Mouse (Mus musculus) R1 (cell line): Measurements from ENCODE around the gene Bbs2.
A peak's percentile ranks its signal among the peaks of the same experiment; 100 is the strongest.

Source experiments
- DNase-seq: peaks from one replicate; pipeline ENCODE4 v3.0.0-alpha.2; 2018; ENCODE audit warnings: low read depth, low spot score

Bbs2 gene

GRCm38 (mm10) chr8:94098996-94099395, 268 bp upstream of the Bbs2 start:
- no peak for DNase-seq

DNA sequence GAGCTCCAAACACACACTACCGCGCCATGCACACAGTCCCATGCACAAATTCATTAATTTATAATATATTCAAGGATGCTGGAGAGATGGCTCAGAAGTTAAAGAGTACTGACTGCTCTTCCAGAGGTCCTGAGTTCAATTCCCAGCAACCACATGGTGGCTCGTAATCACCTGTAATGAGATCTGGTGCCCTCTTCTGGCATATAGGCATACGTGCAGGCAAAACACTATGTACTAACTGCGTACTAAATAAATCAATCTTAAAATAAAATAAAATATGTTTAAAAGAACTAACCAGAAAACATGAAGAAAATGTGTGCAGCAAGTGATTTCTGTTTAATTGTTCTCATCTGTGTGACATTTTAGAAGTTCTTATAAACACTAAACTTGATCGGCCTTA, 4.4 kb downstream of the Bbs2 start:
- DNase-seq: peak; percentile 69

- no peak for DNase-seq
These were observed 5.9 kb downstream of the Bbs2 start for GRCm38 (mm10) chr8:94092848-94093247.

- DNase-seq: peak; percentile 65
These were observed 9.0 kb downstream of the Bbs2 start for GRCm38 (mm10) chr8:94089715-94090114.

GRCm38 (mm10) chr8:94087964-94088363, 10.8 kb downstream of the Bbs2 start:
- DNase-seq: no peak

DNA sequence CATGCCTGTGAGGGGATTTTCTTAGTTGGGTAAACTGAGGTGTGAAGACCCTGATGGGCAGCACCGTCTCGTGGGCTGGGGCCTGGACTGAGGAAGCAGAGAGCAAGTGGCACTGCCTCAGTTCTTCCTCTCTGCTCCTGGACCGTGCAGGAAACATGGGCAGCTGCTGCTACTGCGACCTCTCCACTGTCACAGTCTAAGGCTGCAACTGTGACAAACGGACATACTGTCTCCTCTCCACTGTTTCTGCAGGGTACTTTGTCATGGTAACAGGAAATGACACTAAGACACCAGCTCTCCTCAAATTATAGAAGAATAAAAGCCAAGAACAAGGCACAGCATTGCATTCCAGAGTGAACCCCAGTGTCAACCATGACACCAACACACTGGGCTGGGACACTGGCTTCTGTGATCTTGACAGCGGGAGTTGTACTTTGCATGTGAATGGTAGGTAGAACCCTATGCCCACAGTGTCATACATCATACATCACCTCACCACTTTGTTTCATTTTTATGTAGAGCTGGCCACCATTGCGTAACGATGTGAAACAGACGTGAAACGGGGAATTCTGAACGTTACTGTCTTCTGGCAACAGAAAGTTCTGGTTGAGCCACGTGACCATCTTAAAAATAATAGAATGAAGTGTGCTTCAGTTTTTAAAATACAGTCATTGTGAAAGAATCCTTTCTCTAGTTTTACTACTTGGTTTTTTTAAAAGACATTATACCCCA, 22.1 kb downstream of the Bbs2 start:
- no peak for DNase-seq

DNA sequence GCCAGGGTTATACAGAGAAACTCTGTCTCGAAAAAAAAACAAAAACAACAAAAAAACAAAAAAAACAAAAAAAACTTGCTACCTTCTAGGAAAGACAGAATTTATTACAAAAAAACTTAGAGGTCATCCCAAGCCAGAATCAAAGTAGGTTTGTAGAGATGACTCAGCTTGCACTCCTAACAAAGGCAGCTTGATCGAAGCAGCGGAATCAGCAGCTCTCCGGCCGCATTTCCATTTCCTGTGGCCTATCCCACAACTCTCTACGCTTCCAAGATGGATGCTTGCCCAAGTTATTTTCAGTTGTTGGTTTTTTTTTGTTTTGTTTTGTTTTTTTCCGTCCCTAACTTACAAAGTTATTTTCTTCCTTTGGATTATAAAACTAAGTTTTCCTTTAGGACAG, 29.9 kb downstream of the Bbs2 start:
- peak; percentile 79 for DNase-seq

DNA sequence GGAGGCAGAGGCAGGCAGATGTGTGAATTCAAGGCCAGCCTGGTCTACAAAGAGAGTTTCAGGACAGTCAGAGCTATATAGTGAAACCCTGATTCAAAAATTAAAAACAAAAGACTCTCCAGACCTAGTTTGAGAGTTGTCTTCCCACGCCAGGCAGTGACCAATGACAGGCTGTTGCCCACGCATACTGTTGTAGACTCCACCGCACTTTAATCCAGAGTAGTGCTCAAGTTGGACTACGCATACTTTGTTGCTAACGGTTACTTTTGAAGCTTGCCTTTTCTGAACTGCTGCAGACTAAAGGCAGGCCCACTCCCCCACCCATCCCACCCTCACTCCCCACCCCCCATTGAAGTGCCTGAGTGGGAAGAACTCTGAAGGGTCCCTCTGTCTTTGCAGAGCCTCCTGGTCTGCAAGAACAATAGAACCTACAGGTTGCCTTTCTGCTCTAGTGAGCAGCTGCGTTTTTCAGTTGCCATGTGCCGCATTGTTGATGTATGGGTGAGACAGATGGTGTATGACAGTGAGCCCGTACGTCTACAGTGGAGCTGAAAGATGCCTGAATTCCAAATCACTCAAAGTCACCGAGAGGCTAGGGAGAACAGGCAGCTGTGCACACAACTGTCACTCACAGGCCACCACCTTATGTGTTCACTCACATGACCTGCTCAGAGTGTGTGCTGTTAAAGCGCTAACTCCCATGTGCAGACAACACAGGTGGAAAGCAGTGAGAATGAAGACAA, 32.4 kb downstream of the Bbs2 start:
- peak; percentile 44 for DNase-seq

GRCm38 (mm10) chr8:94057157-94057854, 41.4 kb downstream of the Bbs2 start:
- DNase-seq: peak; percentile 66

DNA sequence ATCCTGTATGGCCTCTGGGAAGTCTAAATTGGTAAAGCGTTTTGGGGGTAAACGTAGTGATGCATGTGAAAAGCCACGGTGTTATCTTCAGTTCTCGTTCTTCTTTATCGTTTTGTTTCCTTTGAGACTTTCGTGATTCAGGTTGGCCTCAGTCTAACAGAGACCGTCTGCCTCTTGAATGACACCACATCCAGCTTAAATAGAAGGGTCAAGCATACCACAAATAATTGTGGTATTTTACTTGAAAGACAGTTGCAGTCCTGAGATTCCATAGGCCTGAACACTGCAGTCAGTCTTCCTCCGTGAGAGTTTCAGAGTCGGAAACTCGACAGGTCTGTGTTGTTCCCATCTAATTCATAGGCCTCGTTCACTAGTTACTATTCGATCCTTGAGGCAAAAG, 46.0 kb downstream of the Bbs2 start:
- no peak for DNase-seq

DNA sequence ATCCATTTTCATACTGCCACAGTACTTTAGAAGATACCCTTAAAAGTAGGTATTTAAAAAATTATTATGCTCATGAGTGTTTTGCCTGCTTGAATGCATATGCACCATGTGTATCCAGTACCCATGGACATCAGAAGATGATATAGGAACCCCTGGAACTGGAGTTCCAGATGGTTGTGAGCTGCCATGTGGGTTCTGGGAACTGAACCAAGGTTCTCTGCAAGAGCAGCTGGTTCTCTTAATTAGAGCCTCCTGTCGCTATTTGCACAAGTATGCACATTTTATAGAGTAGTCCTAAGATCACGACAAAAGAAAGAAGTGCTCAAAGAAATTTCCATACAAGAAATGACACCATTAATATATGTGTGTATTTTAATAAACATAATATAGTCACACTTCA, 50.9 kb downstream of the Bbs2 start:
- no peak for DNase-seq

DNA sequence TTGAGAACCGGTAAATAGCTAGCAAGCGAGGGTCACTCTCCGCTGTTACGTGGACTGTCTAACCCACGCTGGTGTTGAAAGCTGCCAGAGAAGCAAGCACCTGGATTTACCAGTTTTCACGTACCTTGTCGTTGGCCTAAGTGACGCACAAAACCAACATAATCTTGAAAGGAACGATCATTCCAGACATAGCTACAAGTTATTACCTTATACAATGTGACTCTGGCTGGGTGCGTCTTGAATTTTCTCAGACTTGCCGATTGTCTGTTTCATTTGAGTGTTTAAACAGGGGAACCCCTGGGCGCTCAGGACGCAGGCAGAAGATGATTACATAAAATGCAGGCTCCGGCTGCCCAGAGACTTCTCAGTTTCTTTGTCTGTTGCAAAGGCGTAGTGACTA, 60.9 kb downstream of the Bbs2 start:
- DNase-seq: no peak

DNA sequence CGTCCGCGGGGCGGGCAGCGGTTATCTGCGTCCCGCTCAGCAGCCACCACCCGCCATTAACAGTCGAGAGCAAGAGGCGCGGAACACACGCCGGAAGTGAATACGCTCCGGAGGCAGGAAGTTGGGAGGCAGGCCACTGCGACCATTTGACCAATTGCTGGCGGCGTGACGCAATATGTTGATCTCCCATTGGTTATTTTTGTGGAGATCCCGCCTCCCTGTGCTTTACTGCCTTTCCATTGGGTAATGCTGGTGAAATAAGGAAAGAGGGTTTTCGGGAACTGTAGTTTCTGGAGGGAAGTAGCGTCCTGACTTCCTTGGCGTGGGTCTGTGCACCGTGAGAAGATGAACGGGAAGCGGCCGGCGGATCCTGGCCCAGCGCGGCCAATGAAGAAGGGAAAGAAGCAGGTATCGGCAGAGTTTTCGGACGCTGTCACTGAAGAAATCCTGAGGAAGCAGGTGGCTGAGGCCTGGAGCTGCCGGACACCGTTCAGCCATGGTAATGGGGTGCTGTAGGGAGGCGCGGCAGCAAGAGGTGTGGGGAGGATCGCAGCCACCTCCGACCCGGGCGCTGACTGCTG, 61.7 kb downstream of the Bbs2 start, which contains the start of the genes Nudt21 and Ogfod1:
Nudt21 (minus strand) TSS at position 88 of the 581 bp plus-strand sequence.
Ogfod1 (plus strand) TSS at position 255 of the 581 bp plus-strand sequence.
- peak; percentile 100 for DNase-seq

GRCm38 (mm10) chr8:94036541-94036940, 62.2 kb downstream of the Bbs2 start:
- DNase-seq: peak; percentile 89

DNA sequence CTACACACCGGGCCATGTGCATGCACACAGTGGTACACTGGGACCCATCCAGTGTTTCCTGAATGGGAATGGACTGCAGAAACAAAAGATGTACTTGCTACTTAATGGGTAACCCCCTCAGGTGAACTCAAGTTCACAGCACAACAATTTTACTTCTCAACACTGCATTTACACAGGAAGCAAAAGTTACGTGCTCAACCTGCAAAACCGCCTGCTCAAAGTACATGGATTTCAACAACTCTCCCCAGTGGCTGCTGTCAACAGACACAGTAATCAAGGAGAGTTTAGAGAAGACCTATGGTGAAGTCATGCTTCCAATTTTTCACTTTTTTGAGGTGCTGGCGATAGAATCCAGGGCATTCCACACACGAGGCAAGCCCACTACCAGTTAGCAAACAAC, 63.5 kb downstream of the Bbs2 start:
- DNase-seq: no peak

- peak; percentile 49 for DNase-seq
These were observed 65.1 kb downstream of the Bbs2 start for GRCm38 (mm10) chr8:94033601-94034000.

GRCm38 (mm10) chr8:94029701-94030100, 69.0 kb downstream of the Bbs2 start:
- no peak for DNase-seq

DNA sequence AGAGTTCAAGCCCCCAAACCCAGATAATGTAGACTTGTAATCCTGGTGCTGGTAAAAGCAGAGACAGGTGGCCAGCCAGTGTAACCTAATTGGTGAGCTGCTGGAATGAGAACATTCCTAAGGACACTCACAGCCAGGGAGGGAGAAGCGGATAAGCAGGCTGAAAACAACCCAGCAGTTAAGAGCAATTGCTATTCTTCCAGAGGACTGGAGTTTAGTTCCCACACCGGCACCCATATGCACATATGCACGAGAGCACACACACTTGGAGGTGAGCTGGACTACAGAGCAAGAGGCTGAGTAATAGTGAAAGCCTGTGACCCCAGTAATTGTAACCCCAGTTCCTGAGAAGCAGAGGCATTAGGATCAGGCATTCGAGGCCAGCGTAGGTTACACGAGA, 74.8 kb downstream of the Bbs2 start:
- peak; percentile 27 for DNase-seq
